Mouse (Mus musculus) intestine, embryonic 15.5 days (tissue): ENCODE measurements around the gene Trap1. TPM values are rescaled to one million over a fixed set of nuclear protein-coding genes. Genes with fewer than 3 reads are reported as not detected.
A peak's percentile ranks its signal among the peaks of the same experiment; 100 is the strongest.

Source experiments
- ATAC-seq: fragments of 200-750 bp; cut with Nextera tagmentation; 2 replicates; pipeline ENCODE4 v1.8.0; 2017; ENCODE audit warnings: moderate TSS enrichment, moderate library complexity
- H3K27ac ChIP-seq: fragments of 300-500 bp; sonication (generic); 2 replicates; pipeline ENCODE4 v1.5.1; 2015; ENCODE audit warnings: mild to moderate bottlenecking, inconsistent platforms
- H3K27me3 ChIP-seq: fragments of 300-500 bp; sonication (generic); replicated peaks from 2 replicates; pipeline ENCODE4 v1.6.1; 2015; ENCODE audit warnings: inconsistent platforms
- H3K36me3 ChIP-seq: fragments of 300-500 bp; sonication (generic); 2 replicates; pipeline ENCODE4 v1.6.1; 2015; ENCODE audit warnings: inconsistent platforms
- H3K4me1 ChIP-seq: fragments of 300-500 bp; sonication (generic); replicated peaks from 2 replicates; pipeline ENCODE4 v1.6.1; 2015; ENCODE audit warnings: inconsistent platforms
- H3K4me2 ChIP-seq: fragments of 300-500 bp; sonication (generic); replicated peaks from 2 replicates; pipeline ENCODE4 v1.6.1; 2015; ENCODE audit warnings: mild to moderate bottlenecking, inconsistent platforms
- H3K4me3 ChIP-seq: fragments of 300-500 bp; sonication (generic); replicated peaks from 2 replicates; pipeline ENCODE4 v1.5.1; 2015; ENCODE audit warnings: inconsistent platforms
- H3K9ac ChIP-seq: fragments of 300-500 bp; sonication (generic); 2 replicates; pipeline ENCODE4 v1.6.1; 2015; ENCODE audit warnings: inconsistent platforms
- H3K9me3 ChIP-seq: fragments of 300-500 bp; sonication (generic); 2 replicates; pipeline ENCODE4 v1.6.1; 2016; ENCODE audit warnings: inconsistent platforms
- WGBS: fragments of 180-500 bp; shearing (Covaris S2); methylation state at CpG from one replicate; pipeline ENCODE4 v1.1.7; 2015; 5-methylcytosine and 5-hydroxymethylcytosine counted together
- polyA plus RNA-seq: library from polyadenylated mRNA; unstranded; fragments of >200 nt; fragmentation: Nextera tagmentation; extraction: Ambion mirVana; gene quantifications from 2 replicates; pipeline ENCODE4 v1.2.1, GENCODE M21; 2015

Trap1 gene
- polyA plus RNA-seq, 1 experiment from 2014 or later: 116 TPM

DNA sequence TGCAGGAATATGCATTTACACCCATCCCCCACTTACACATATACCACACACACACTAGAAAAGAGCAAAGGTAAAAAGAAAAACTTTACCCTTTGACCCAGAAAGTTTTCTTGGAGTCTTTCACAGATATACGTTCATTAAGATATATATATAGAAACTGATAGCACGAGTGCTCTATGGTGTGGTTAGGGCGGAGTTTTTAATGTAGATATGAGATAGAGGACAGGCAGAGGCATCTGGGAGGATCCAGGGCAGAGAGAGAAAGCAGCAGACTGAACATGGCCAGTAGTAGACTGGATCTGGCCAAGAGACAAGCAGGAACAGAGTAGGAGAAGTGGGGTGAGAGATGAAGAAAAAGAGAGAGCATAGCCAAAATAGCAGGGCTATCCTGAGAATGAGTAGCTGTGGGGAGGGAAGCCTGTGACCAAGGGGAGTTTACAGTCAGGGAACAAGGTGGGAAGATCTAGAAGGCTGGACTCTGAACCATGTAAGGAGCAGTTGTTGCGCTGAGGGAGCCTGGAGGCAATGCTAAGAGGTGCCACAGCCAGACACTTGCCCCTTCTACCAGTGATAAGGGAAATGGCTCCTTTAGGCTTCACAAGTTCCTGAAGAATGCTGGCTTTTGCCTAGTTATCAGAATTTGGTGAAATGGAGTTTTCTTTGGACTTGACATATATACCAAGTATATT is 64.6 kb downstream of the Trap1 start:
- no peak overlapping the region for H3K4me2 ChIP-seq
- H3K9ac ChIP-seq: no peak overlapping the region
- no peaks in the 10 kb centered on the region for H3K9me3 ChIP-seq
- H3K27me3 ChIP-seq: no peaks in the 10 kb centered on the region
- no peak overlapping the region for H3K4me3 ChIP-seq
- H3K27ac ChIP-seq: no peak overlapping the region
- H3K36me3 ChIP-seq: no peaks in the 10 kb centered on the region
- peak; percentile 87 for ATAC-seq
- H3K4me1 ChIP-seq: no peaks in the 10 kb centered on the region
- WGBS: 58% methylated on average over 4 of the region's 4 CpGs

DNA sequence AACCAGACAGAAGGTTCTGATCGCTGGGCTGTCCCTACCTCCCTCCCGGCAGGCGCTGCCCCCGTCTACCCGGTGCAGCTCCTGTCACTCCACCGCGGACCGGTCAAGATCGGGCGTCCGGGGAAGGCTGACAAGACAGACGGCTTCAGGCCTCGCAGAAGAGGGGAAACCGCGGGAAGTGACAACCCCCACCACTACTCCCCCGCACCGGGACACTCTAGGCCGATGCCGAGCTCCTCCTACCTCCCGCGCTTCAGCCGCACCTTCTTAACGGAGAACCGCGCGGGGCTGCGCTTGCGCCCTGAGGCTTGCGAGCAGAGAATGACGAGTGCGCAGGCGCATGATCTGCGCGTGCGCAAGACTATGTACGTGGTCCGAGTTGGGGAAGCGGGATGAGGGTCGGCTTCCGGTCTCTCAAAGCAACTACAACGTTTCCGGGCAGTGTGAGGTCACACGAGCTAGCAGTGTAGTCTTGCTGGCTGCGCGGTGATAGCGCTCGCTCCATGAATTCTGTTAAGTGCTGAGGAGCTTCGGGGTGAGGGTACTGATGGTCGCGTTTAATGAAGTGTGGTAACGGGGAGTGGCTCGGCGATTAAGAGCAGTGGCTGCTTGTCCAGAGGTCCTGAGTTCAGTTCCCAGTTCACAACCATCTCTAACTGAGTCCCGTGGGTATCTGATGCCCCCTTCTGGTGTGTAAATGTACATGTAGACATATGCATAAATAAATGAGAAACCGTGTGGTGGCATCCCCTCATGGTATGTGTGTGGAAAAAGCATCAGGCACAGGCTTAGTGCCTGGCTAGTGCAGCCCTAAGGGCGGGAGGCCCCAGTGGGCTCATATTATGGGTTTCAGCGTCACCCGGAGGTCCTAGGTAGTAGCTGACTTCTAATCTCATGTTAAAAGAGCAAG is 73.9 kb downstream of the Trap1 start, which contains the start of gene Slx4:
TSS of gene Slx4 (minus strand) at position 282 of the 910 bp plus-strand sequence.
- ATAC-seq: peak; percentile 98
- peak within 1 kb of the TSS; percentile 78 for H3K4me2 ChIP-seq
- WGBS: 1% methylated on average over 58 of the region's 58 CpGs
- H3K36me3 ChIP-seq: peaks cover 11% of the 10 kb centered on the region; the same call in 1 of the 2 replicates
- peak within 1 kb of the TSS; percentile 86 for H3K27ac ChIP-seq
- peak within 1 kb of the TSS; percentile 85 for H3K4me3 ChIP-seq
- H3K9ac ChIP-seq: peak within 1 kb of the TSS; percentile 90
- no peaks in the 10 kb centered on the region for H3K27me3 ChIP-seq
- no peaks in the 10 kb centered on the region for H3K9me3 ChIP-seq
- H3K4me1 ChIP-seq: peaks cover 11% of the 10 kb centered on the region; the same call in 1 of the 2 replicates

Other genes with a start within 250 kb of the Trap1 start
- not detected in 2 replicates for gene Olfr15, start 246.9 kb downstream of the Trap1 start, polyA plus RNA-seq
- gene Zfp174, start 230.6 kb downstream of the Trap1 start, polyA plus RNA-seq: 1.0 TPM in 2 replicates
- gene Naa60, start 205.5 kb downstream of the Trap1 start, polyA plus RNA-seq: 38.4 and 42.6 TPM in 2 replicates
- gene Zfp597, start 193.3 kb downstream of the Trap1 start, polyA plus RNA-seq: 4.2 and 5.1 TPM in 2 replicates
- 1.2 and 1.6 TPM in 2 replicates for gene Gm20695, start 193.2 kb downstream of the Trap1 start, polyA plus RNA-seq
- 5.0 and 6.2 TPM in 2 replicates for gene 1700037C18Rik, start 169.1 kb downstream of the Trap1 start, polyA plus RNA-seq
- gene Cluap1, start 169.0 kb downstream of the Trap1 start, polyA plus RNA-seq: 18.1 and 21.5 TPM in 2 replicates
- gene Nlrc3, start 101.2 kb downstream of the Trap1 start, polyA plus RNA-seq: 1.00 and 1.0 TPM in 2 replicates
- 12.5 and 15.1 TPM in 2 replicates for gene Slx4, start 74.1 kb downstream of the Trap1 start, polyA plus RNA-seq
- 2.7 and 2.9 TPM in 2 replicates for gene Dnase1, start 40.9 kb downstream of the Trap1 start, polyA plus RNA-seq
- 25.3 and 25.6 TPM in 2 replicates for gene Crebbp, start 136.2 kb upstream of the Trap1 start, polyA plus RNA-seq